Mouse (Mus musculus): Measurements from ENCODE around the gene Dok5. TPM values are rescaled to one million over a fixed set of nuclear protein-coding genes. Genes with fewer than 3 reads are reported as not detected.

Dok5 gene
- polyA plus RNA-seq, 1 experiment from 2014 or later = 0.21 TPM

DNA sequence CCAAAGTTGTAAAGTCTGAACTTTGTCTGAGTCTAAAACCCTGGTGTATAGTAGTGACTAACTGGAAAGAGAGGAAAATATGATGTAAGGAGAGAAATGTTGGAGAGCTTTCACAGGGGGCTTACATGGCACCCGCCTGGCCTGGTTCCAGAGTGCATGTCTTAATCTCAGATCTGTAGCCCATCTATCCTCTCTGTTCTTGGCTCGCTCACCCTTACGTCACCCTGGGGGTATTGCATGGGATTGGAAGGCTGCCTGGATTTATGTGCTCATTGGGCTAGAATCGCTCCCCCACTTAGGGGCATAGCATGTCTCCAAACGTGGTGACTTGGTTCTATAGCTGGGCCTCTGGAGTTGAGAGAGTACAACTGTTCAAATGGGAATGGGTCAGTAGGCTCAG is 26.6 kb downstream of the Dok5 start:
- H3K27ac ChIP-seq (ENCODE audit: low read depth) = no peak overlapping the region
- ATAC-seq = no peak
- no peak for DNase-seq

DNA sequence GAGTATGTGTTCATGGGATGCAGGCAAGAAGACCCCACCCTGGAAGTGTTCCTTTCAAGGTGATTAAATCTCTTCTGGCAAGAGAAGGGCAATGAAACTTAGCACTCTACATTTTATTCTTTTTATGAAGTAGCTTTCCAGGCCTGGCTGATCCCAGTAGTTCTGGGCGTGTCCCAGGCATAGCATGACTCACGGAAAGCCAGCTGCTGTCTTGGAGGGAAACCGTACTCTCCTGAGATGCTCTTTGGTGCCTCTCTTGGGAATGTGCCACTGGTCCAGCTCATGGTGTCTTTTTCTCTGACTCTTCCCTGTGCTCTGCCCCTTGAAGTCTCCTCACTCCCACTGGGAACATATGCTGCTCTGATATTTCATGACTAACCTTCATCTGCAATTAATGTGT is 33.1 kb downstream of the Dok5 start:
- no peak overlapping the region for H3K9ac ChIP-seq (replicated peaks)
- 73% methylated on average over 3 of the region's 3 CpGs for WGBS (ENCODE audit: insufficient replicate concordance)
- no peaks in the 10 kb centered on the region for H3K27me3 ChIP-seq (ENCODE audit: insufficient read depth, low read length)
- TF ChIP-seq EP300 (IDR thresholded peaks at IDR 0.05; ENCODE audit: low read depth) = no peak
- no peak for TF ChIP-seq CTCF (IDR thresholded peaks at IDR 0.05; ENCODE audit: low read depth)
- H3K9me3 ChIP-seq (ENCODE audit: low read length) = no peaks in the 10 kb centered on the region
- no peak overlapping the region for H3K27ac ChIP-seq (ENCODE audit: low read depth)
- no peak overlapping the region for H3K4me2 ChIP-seq (ENCODE audit: low read depth, low read length)
- H3K36me3 ChIP-seq (replicated peaks; ENCODE audit: insufficient read depth, low read length) = no peaks in the 10 kb centered on the region
- DNase-seq (no peak), ATAC-seq (no peak)
- H3K4me1 ChIP-seq (ENCODE audit: insufficient read depth) = no peaks in the 10 kb centered on the region
- no peak overlapping the region for H3K4me3 ChIP-seq (ENCODE audit: low read depth, low read length)

More for the DNA sequence above, 26.6 kb downstream of the Dok5 start:
- Histone ChIP-seq H3K9ac (replicated peaks) (no peak overlapping the region), H3K9me3 (ENCODE audit: low read length) (no peaks in the 10 kb centered on the region), H3K4me2 (ENCODE audit: low read depth, low read length) (no peak overlapping the region), H3K4me3 (ENCODE audit: low read depth, low read length) (no peak overlapping the region), H3K4me1 (ENCODE audit: insufficient read depth) (no peaks in the 10 kb centered on the region), H3K27me3 (ENCODE audit: insufficient read depth, low read length) (no peaks in the 10 kb centered on the region), H3K36me3 (replicated peaks; ENCODE audit: insufficient read depth, low read length) (no peaks in the 10 kb centered on the region)
- no peak for TF ChIP-seq CTCF (IDR thresholded peaks at IDR 0.05; ENCODE audit: low read depth)
- TF ChIP-seq EP300 (IDR thresholded peaks at IDR 0.05; ENCODE audit: low read depth) = no peak
- 83% methylated on average over 5 of the region's 5 CpGs for WGBS (ENCODE audit: insufficient replicate concordance)

DNA sequence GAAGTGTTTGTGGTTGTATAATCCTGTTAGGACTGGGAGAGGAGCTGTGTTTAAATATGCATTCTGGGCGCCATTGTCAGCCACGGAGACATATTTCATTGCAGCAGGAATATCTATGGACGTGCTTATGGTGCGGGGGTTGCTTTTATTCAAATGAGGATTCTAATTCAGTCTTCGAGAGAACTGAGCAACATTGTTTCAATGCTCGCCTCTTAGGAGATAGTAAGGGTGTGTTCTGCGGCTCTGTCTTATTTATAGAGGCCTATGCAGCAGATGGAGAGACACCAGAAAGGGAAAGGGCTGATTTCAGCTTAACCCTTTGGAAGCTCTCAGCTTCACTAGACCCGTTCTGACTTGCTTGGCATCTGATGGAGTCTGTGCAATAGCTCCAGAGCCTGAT is 35.6 kb downstream of the Dok5 start:
- Histone ChIP-seq H3K27ac (ENCODE audit: low read depth) (no peak overlapping the region), H3K36me3 (replicated peaks; ENCODE audit: insufficient read depth, low read length) (no peaks in the 10 kb centered on the region), H3K4me3 (ENCODE audit: low read depth, low read length) (no peak overlapping the region), H3K9ac (replicated peaks) (no peak overlapping the region), H3K9me3 (ENCODE audit: low read length) (no peaks in the 10 kb centered on the region), H3K4me2 (ENCODE audit: low read depth, low read length) (no peak overlapping the region), H3K4me1 (ENCODE audit: insufficient read depth) (no peaks in the 10 kb centered on the region), H3K27me3 (ENCODE audit: insufficient read depth, low read length) (no peaks in the 10 kb centered on the region)
- DNase-seq = no peak
- TF ChIP-seq CTCF (IDR thresholded peaks at IDR 0.05; ENCODE audit: low read depth) = no peak
- TF ChIP-seq EP300 (IDR thresholded peaks at IDR 0.05; ENCODE audit: low read depth) = no peak
- ATAC-seq = no peak
- WGBS (ENCODE audit: insufficient replicate concordance) = 67% methylated on average over 8 of the region's 8 CpGs

DNA sequence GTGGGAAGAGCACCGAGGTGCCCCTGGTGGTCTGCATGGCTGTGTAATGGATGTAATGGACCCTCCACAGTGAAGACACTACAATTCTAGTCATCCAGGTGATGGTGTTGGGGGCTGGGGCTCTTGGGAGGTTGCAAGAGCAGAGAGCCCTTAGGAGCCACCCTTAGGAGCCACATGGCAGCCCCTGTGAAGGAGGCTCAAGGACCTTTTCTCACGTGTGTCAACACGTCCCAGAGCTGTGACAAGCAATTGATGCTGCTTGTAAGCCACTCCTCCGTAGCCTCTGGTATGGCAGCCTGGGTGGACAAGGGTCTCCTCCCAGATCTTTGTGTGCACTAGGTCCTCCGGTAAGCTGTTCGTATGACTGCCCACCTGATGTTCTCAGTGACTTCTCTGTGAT is 37.1 kb downstream of the Dok5 start:
- no peak overlapping the region for H3K4me3 ChIP-seq (ENCODE audit: low read depth, low read length)
- DNase-seq (no peak), ATAC-seq (no peak)
- no peaks in the 10 kb centered on the region for H3K27me3 ChIP-seq (ENCODE audit: insufficient read depth, low read length)
- no peaks in the 10 kb centered on the region for H3K4me1 ChIP-seq (ENCODE audit: insufficient read depth)
- TF ChIP-seq CTCF (IDR thresholded peaks at IDR 0.05; ENCODE audit: low read depth) = no peak
- TF ChIP-seq EP300 (IDR thresholded peaks at IDR 0.05; ENCODE audit: low read depth) = no peak
- no peaks in the 10 kb centered on the region for H3K9me3 ChIP-seq (ENCODE audit: low read length)
- H3K4me2 ChIP-seq (ENCODE audit: low read depth, low read length) = no peak overlapping the region
- WGBS (ENCODE audit: insufficient replicate concordance) = 77% methylated on average over 6 of the region's 6 CpGs
- no peaks in the 10 kb centered on the region for H3K36me3 ChIP-seq (replicated peaks; ENCODE audit: insufficient read depth, low read length)
- H3K9ac ChIP-seq (replicated peaks) = no peak overlapping the region
- no peak overlapping the region for H3K27ac ChIP-seq (ENCODE audit: low read depth)

DNA sequence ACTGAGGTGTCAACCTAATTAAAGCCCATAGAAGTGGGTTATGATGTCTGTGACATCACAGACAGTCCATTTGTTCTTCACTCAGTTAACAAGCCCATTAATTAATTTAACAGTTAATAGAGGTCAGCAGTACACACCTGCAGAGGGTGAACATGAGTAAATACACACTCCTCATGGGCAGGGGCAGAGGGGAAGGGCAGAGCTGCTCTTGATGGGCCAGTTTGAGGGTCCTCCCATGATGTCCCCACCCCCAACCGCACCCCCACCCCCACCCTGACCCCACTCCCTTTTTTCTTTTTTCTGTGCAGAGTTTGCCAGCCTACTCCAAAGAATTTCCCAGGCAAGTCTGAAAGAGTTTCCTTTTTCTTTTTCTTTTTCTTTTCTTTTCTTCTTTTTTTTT is 39.9 kb downstream of the Dok5 start:
- no peaks in the 10 kb centered on the region for H3K27me3 ChIP-seq (ENCODE audit: insufficient read depth, low read length)
- H3K4me3 ChIP-seq (ENCODE audit: low read depth, low read length) = no peak overlapping the region
- H3K9me3 ChIP-seq (ENCODE audit: low read length) = no peaks in the 10 kb centered on the region
- no peaks in the 10 kb centered on the region for H3K4me1 ChIP-seq (ENCODE audit: insufficient read depth)
- no peak overlapping the region for H3K9ac ChIP-seq (replicated peaks)
- TF ChIP-seq EP300 (IDR thresholded peaks at IDR 0.05; ENCODE audit: low read depth) = no peak
- TF ChIP-seq CTCF (IDR thresholded peaks at IDR 0.05; ENCODE audit: low read depth) = no peak
- DNase-seq (no peak), ATAC-seq (no peak)
- 6% methylated on average over 1 of the region's 1 CpGs for WGBS (ENCODE audit: insufficient replicate concordance)
- no peak overlapping the region for H3K4me2 ChIP-seq (ENCODE audit: low read depth, low read length)
- no peak overlapping the region for H3K27ac ChIP-seq (ENCODE audit: low read depth)
- H3K36me3 ChIP-seq (replicated peaks; ENCODE audit: insufficient read depth, low read length) = no peaks in the 10 kb centered on the region

DNA sequence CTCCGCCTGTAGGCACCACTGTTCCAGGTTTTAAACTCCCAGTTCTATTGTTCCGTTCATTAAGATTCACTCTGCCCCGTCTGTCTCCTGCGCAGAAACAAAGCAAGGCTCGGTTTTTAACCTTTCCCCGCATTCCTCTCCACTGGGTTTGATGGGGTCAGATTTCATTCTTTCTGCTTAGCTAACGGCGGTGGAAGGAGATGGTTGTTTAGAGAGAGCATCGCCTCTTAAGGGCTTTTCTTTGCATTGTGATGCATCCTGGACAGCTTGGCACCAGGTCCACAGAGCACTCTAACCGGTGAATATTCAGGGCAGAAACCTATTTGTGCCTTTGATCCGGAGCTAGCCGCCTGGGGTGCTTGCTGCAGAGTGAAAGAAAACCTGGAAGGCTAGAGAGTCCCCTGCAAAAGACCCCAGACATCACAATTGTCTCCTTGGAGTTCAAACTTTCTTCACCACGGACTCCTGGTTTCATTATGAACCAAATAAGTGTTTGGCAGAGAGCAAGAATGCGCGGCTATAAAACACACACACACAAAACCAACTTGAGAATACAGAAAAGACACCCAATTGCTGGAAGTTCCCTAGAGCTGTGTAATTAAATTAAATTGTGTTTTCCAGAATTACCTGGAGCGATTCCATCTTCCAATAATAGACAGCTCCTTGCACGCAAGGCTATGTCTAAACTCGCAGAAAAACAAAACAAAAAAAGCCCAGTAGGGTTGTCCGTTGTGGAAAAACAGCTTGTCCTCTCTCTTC is 40.7 kb downstream of the Dok5 start:
- 21% methylated on average over 19 of the region's 19 CpGs for WGBS (ENCODE audit: insufficient replicate concordance)
- Histone ChIP-seq H3K4me3 (ENCODE audit: low read depth, low read length) (no peak overlapping the region), H3K9ac (replicated peaks) (no peak overlapping the region), H3K9me3 (ENCODE audit: low read length) (no peaks in the 10 kb centered on the region), H3K36me3 (replicated peaks; ENCODE audit: insufficient read depth, low read length) (no peaks in the 10 kb centered on the region), H3K4me2 (ENCODE audit: low read depth, low read length) (no peak overlapping the region), H3K4me1 (ENCODE audit: insufficient read depth) (no peaks in the 10 kb centered on the region), H3K27ac (ENCODE audit: low read depth) (no peak overlapping the region), H3K27me3 (ENCODE audit: insufficient read depth, low read length) (no peaks in the 10 kb centered on the region)
- ATAC-seq (no peak), DNase-seq (no peak)
- TF ChIP-seq CTCF (IDR thresholded peaks at IDR 0.05; ENCODE audit: low read depth) = no peak
- TF ChIP-seq EP300 (IDR thresholded peaks at IDR 0.05; ENCODE audit: low read depth) = no peak
